Mouse (Mus musculus): ENCODE results near the gene Tprkb. TPM values are rescaled to one million over a fixed set of nuclear protein-coding genes. Genes with fewer than 3 reads are reported as not detected.
"Not testable (repeated sequence)": the region's sequence is repeated elsewhere in the genome, so short reads cannot be mapped to it uniquely, and the experiment has no call there.

Tprkb gene
- total RNA-seq, 2 experiments from 2014 or later: 22.4 to 23.3 TPM

- DNase-seq: no peak
These were observed 61.7 kb downstream of the Tprkb start for GRCm38 (mm10) chr6:85973336-85973735.

- DNase-seq: no peak
These were observed 63.4 kb downstream of the Tprkb start for GRCm38 (mm10) chr6:85974941-85975617.

GRCm38 (mm10) chr6:85975761-85976160, 64.1 kb downstream of the Tprkb start:
- DNase-seq: no peak

- no peak for DNase-seq
These were observed 64.6 kb downstream of the Tprkb start for GRCm38 (mm10) chr6:85976242-85976641.

- not testable (repeated sequence) for DNase-seq
These were observed 67.1 kb downstream of the Tprkb start for GRCm38 (mm10) chr6:85978736-85979135.

Other genes with a start within 250 kb of the Tprkb start
- under 1 TPM; 0.25 to 0.38 TPM for gene Nat8f7, start 198.7 kb upstream of the Tprkb start, total RNA-seq (2021)
- gene Nat8f3, start 146.1 kb upstream of the Tprkb start, total RNA-seq (2021): under 1 TPM; 0.25 to 0.26 TPM
- gene Nat8f6, start 90.9 kb upstream of the Tprkb start, total RNA-seq (2021): under 1 TPM in 1 of 2 experiments, not detected in 1; 0.21 TPM
- gene Nat8f5, start 90.9 kb upstream of the Tprkb start, total RNA-seq (2021): under 1 TPM in 1 of 2 experiments, not detected in 1; 0.23 TPM
- gene Nat8, start 79.8 kb upstream of the Tprkb start, total RNA-seq (2021): not detected
- under 1 TPM; 0.35 to 0.36 TPM for gene Nat8f2, start 42.7 kb upstream of the Tprkb start, total RNA-seq (2021)
- 1 to 10 TPM; 1.2 to 1.4 TPM for gene Nat8f4, start 7.0 kb upstream of the Tprkb start, total RNA-seq (2021)
- 1 to 10 TPM; 2.5 TPM for gene Nat8f1, start 3.8 kb downstream of the Tprkb start, total RNA-seq (2021)
- 10 to 100 TPM; 49.0 to 63.7 TPM for gene Dusp11, start 49.8 kb downstream of the Tprkb start, total RNA-seq (2021)
- gene Figla, start 104.3 kb downstream of the Tprkb start, total RNA-seq (2021): not detected
- gene Add2, start 116.8 kb downstream of the Tprkb start, total RNA-seq (2021): 1 to 10 TPM in 1 of 2 experiments, under 1 TPM in 1; 0.68 to 1.9 TPM

All from gastrocnemius, postnatal 10 days (tissue).